Mouse (Mus musculus): ENCODE measurements around the gene Hist1h4n.
"Not testable (repeated sequence)": the region's sequence is repeated elsewhere in the genome, so short reads cannot be mapped to it uniquely, and the experiment has no call there.

Gene Hist1h4n

DNA sequence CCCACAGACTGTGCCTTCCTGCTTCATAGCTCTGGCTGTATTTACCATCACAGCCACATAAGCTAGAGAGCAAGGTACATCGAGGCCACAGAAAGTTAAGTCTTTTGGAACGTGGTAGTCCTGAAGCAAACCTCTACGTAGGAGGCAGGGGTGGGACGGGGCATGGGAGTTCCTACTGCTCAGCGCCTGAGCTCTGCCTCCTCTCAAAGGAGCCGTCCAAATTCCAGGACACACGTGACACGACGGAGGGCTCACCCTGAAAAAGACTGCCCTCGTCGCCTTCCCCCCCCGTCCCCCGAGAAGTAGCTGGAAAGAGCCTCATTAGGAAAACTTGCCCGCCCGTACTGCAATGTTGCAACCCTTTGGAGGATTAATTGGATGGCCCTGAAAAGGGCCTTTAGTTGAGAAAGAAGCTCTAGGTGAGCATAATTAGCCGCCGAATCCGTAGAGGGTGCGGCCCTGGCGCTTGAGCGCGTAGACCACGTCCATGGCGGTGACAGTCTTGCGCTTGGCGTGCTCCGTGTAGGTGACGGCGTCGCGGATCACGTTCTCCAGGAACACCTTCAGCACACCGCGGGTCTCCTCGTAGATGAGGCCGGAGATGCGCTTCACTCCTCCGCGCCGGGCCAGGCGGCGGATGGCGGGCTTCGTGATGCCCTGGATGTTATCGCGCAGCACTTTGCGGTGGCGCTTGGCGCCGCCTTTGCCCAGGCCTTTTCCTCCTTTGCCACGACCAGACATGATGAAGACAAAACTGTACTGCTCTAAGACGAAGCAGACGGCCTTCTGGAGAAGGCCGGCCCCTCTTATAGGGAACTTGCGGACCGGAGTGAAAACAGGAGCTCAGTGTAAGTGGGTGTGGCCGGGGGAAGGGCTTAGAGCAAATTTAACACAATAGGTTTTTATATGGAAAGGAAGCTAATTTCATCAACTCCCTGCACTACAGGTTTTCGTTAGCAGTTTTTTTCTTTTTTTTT is at the start of gene Hist1h4n:
Gene Hist1h4n, minus strand, starts transcription at position 779 of the 977 bp plus-strand sequence.
- CTCF ChIA-PET, result not testable (repeated sequence)
- POLR2A ChIA-PET, result interaction anchor here in 3 of 4 experiments (0.6 to 6.3 kb wide), 23 partner anchors 10 to 1755 kb away, joined by 3 to 68 read pairs (median 5); partner anchors contain the start of genes Hist1h2ak (in 3 of the 3), Hist1h2bn (in 3 of the 3), Hist1h2ag (in 2 of the 3) and Hist1h2ah (in 2 of the 3)

DNA sequence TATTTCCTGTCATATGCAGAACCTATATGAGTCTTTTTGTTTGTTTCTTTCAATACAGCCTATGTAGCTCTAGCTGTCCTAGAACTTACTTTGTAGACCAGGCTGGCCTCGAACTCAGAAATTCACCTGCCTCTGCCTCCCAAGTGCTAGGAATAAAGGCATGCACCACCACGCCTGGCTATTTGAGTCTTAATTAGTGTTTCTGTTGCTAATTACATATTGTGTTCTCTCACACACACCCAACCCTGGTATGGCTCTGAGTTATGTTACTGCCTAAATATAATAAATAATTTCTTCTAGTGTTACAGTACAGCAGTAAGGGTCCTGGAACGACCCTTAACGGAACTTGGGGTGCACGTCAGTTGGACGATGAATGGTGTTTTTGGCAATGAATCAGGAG is 48.7 kb upstream of the Hist1h4n start:
- CTCF ChIA-PET, result interaction anchor here in 2 of 4 experiments (0.6 to 1.5 kb wide), 4 partner anchors 25 to 432 kb away, joined by 3 to 4 read pairs (median 3); no protein-coding TSS in a partner anchor
- POLR2A ChIA-PET, result interaction anchor here in 3 of 4 experiments (0.6 to 3.6 kb wide), 9 partner anchors 14 to 168 kb away, joined by 3 to 14 read pairs (median 4); partner anchors contain the start of genes Hist1h2ag (in 1 of the 3) and Hist1h2bj (in 1 of the 3)

DNA sequence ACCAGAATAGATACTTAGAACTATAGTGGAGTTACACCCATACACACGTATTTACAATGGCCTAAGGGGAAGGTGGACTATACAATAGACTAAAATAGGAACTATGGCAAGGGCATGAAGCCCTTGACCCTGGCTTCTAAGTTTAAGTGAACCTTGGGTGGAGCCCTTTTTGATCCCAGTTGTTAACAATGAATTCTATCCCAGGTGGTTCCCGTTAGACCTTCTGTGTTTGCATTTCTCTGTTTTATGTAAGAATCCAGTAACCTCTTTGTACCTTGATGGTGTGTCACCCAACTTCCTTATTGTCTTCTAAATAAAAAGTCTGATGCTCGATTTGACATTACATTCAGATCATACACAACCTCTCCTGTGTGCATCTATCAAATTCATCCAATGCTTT is 33.5 kb upstream of the Hist1h4n start:
- CTCF ChIA-PET, result not testable (repeated sequence)
- POLR2A ChIA-PET, result interaction anchor here in 2 of 4 experiments (0.6 to 3.0 kb wide), 15 partner anchors 15 to 1888 kb away, joined by 3 to 11 read pairs (median 4); partner anchors contain the start of genes Hist1h2ah (in 2 of the 2), Hist1h2bk (in 2 of the 2), Hist1h2an (in 1 of the 2) and Hist1h2bj (in 1 of the 2)

DNA sequence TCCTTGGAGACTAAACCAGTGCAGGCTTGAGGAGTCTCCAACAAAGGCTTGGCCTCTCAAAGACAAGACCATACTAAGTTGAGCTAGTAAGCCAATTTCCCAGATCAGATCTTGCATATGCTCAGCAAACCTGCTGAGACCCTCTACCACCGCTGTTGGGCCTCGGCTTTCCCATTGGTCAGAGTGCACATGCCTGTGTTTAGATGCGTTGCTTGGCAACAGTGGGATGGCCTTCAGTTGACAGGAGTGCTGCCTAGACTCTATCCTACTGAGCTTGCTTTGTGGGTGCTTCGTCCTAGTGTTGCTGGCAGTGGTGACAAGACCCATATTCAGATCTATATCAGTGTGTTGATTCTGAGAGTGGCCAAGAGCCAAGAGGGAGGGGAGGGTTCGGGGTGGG is 29.6 kb upstream of the Hist1h4n start:
- ChIA-PET POLR2A (interaction anchor here in 3 of 4 experiments (0.6 to 2.3 kb wide), 20 partner anchors 11 to 1723 kb away, joined by 3 to 13 read pairs (median 4); partner anchors contain the start of genes Hist1h2ag (in 2 of the 3), Hist1h2ah (in 2 of the 3), Hist1h2bj (in 2 of the 3) and Hist1h2bk (in 1 of the 3)), CTCF (no interaction called here)

DNA sequence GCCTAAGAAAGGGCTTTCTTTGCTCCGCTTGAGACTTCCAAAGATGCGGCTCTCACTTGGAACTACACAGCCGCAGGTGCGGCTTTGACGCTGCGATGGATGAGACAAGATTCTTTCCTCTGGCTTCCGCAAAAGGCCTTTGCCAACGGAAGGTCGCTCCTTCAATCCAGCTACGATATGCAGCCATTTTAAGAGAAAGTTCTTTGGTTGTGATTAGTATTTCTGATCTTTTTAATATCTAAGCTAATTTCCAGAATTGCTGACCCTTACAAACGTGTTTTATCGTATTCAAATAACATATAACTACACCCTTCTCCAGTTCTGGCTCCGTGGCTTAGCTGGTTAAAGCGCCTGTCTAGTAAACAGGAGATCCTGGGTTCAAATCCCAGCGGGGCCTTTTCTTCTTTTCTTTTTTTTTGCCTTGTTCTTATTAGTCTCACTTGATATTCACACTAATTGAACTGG is 23.7 kb upstream of the Hist1h4n start:
- CTCF ChIA-PET, result interaction anchor here in 3 of 4 experiments (0.9 to 1.5 kb wide), 4 partner anchors 26 to 1546 kb away, joined by 3 to 9 read pairs (median 4); no protein-coding TSS in a partner anchor
- POLR2A ChIA-PET, result interaction anchor here in 3 of 4 experiments (0.7 to 3.9 kb wide), 22 partner anchors 9 to 1546 kb away, joined by 3 to 17 read pairs (median 4); partner anchors contain the start of genes Hist1h2ag (in 3 of the 3), Hist1h2bj (in 3 of the 3), Hist1h2ah (in 2 of the 3) and Hist1h2bk (in 1 of the 3)

DNA sequence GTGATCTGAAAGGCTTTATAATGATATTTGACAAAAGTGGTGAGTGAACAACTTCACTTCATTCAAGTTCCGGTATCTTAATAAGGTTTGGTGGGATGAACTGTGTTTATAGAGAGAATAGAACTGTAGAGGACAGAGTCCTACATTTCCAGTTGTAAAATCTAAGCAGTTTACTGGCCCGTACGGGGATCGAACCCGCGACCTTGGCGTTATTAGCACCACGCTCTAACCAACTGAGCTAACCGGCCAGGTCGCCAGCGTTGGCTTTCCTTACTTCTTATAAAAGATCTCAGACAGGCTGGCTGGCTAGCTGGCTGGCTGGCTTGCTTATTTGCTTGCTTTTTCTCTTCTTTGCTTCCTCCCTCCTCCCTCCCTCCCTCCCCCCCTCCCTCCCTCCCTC is 23.1 kb upstream of the Hist1h4n start:
- ChIA-PET CTCF (interaction anchor here in 3 of 4 experiments (0.9 to 1.5 kb wide), 4 partner anchors 26 to 1547 kb away, joined by 3 to 9 read pairs (median 4); no protein-coding TSS in a partner anchor), POLR2A (interaction anchor here in 3 of 4 experiments (0.7 to 3.9 kb wide), 20 partner anchors 9 to 1546 kb away, joined by 3 to 17 read pairs (median 4); partner anchors contain the start of genes Hist1h2ah (in 3 of the 3), Hist1h2bj (in 3 of the 3), Hist1h2ag (in 2 of the 3) and Hist1h2bk (in 2 of the 3))

DNA sequence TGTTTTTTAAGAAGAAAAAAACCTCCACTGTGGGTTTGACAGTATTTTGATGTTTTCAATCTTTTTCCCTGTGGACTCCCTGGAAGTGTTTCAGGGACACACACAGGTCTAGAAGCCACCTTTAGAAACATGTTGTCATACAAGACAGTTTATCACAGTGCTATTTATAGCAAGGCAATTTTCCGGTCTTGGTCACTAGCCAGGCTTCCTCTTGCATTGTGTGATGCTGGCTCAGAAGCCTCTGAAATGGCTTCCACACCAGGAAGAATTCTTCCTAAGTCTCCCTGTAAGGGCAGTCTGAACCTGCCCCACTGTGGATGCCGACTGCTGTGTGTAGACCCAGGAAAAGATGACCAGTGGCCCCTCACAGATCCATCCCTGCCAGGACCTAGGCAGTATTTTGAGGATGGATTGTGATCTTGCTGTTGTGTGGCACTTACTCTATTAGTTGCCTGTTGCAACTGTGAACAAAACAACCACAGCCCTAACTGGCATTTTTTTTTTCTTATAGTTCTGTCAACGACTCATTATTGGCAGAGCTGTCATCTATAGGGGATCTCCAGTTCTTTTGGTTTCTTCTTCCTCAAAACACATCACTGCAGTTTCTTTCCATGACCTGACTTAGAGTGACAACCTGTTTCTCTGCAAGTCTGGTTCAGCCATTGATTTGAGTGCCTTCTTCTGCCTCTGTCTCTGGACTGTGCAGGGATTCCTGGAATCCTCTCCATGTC is 20.4 kb upstream of the Hist1h4n start:
- CTCF ChIA-PET, result interaction anchor here in 1 of 4 experiments (0.6 kb wide), 1 partner anchor 170 kb away, joined by 9 read pairs; no protein-coding TSS in a partner anchor
- POLR2A ChIA-PET, result interaction anchor here in 3 of 4 experiments (0.7 to 2.8 kb wide), 6 partner anchors 14 to 1549 kb away, joined by 3 to 14 read pairs (median 3); partner anchors contain the start of genes Hist1h2ag (in 1 of the 3), Hist1h2ah (in 1 of the 3), Hist1h2bj (in 1 of the 3) and Hist1h2bk (in 1 of the 3)

DNA sequence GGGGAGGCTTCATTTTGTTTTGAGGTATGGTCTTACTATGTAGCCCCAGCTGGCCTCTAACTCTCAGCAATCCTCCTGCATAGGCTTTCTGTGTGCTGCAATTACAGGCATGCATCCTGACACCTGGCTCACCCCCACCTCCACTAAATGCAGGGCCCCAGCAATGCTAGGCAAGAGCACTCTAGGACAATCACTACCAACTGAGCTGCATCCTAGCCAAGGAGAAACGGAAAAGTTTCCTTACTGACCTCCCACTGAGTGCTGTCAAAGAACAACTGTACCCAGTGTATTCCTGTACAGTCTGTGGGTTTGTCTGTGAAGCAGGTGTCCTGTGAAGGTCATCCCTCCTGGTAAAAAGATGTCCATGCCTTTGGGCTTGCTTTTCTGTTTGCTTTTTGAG is 18.7 kb upstream of the Hist1h4n start:
- ChIA-PET CTCF (interaction anchor here in 1 of 4 experiments (0.6 kb wide), 1 partner anchor 118 kb away, joined by 4 read pairs; no protein-coding TSS in a partner anchor), POLR2A (interaction anchor here in 3 of 4 experiments (0.6 to 1.5 kb wide), 4 partner anchors 10 to 1550 kb away, joined by 3 to 5 read pairs (median 4); no protein-coding TSS in a partner anchor)

DNA sequence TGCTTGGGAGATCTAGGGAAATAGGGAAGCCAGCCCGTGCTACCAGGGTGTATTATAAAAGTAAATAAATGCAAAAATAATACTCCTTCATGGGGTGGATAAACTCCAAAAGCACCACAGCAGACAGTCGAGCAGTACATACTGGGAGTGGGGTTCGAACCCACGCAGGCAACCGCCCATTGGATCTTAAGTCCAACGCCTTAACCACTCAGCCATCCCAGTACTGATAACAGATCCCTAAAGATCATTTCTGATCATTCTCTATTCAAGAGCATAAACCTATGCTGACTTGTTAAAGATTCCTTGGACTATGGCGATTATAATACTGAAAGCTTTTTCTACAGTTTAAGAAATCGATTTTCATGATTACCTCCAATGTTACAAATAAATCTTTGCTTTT is 15.9 kb upstream of the Hist1h4n start:
- ChIA-PET POLR2A (interaction anchor here in 2 of 4 experiments (0.7 to 1.2 kb wide), 3 partner anchors 53 to 187 kb away, joined by 3 to 4 read pairs (median 4); partner anchors contain the start of genes Hist1h2ah (in 1 of the 2) and Hist1h2bk (in 1 of the 2)), CTCF (no interaction called here)

DNA sequence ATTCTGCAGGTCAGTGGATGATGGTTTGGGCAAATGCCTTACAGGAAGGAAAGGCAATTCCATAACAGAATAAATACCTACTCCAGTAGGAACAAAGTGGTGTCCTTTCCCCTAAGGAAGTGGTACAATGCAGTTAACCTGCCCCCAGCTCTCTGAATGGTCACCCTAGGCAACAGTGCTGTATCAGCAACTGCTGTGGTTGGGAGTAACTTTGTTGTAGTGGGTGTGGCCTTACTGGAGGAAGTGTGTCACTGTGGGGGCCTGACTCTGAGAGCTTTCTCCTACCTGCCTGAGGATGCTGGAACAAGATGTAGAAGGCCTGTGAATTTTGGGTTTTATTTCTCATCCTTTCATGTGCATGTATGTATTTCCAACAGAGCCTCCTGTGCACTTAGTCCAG is 14.4 kb upstream of the Hist1h4n start:
- CTCF ChIA-PET, POLR2A ChIA-PET: not testable (repeated sequence)

DNA sequence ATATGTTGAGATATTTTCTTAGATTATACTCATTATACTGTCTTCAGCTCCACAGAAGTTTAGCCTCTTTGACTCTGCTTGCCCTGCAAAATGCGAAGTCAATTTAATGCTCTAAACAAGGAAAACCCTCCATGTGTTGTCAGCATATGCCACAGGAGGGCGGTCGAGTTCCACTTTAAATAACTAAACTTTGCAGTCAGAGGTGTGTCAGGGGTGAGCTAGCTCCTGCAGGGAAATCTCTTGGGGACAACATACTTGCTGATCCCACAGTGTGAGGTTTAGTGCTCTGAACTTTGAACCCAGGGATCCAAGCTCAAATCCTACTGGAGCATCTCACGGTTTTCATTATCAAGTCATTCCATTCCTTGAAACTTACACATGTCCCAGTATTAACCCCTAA is 8.5 kb upstream of the Hist1h4n start:
- CTCF ChIA-PET, POLR2A ChIA-PET: not testable (repeated sequence)

DNA sequence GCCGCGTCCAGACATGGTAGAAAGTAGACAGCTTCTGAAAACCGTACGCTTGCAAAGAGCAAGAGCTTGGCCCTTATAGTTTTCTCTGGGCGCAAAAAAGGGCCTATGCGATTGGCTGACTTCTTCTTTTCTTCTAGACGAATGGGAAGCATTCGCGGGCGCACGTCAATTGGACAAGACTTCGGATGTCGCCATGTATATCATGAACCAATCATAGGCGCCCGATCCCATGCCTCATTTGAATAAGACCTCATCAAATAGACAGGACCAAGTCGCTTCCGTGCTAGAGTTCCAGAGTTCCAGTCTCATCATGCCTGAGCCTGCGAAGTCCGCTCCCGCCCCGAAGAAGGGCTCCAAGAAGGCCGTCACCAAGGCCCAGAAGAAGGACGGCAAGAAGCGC is 1.5 kb upstream of the Hist1h4n start, which contains the start of the genes Hist1h2ap and Hist1h2br:
Gene Hist1h2ap, minus strand, starts transcription at position 47 of the 400 bp plus-strand sequence.
Gene Hist1h2br, plus strand, starts transcription at position 283 of the 400 bp plus-strand sequence.
- POLR2A ChIA-PET, CTCF ChIA-PET: not testable (repeated sequence)

DNA sequence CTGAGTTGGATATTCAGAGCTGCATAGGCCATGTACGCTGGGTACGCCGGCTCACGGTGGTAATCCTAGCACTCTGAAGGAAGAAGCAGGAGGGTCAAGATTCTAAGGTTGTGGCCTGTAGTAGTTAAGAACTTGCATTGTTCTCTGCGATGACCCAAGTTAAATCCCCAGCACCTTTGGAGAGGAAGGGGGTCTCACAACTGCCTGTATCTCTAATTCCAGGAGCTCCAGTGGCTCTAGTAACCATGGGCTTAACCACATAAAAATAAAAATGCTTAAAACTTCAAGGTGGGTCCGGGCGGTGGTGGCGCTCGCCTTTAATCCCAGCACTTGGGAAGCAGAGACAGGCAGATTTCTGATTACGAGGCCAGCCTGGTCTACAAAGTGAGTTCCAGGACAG is 1.7 kb downstream of the Hist1h4n start:
- CTCF ChIA-PET, result no interaction called here

DNA sequence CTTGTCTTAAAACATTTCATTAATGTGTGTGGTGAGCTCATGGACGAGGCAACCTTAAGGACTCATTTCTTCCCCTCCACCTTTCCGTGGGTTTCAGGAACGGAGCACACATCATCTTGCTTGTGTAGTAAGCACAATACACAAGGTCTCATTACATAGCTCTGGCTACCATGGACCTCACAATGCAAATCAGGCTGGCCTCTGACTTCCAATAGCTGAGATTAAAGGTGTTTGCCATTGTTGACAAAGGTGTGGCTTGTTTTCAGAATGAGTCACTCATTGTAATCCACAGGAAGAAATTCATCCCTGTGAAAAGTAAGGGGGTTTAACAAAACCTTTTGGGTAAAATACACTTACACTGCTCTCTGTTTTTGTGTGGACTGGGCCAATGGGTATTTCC is 3.5 kb downstream of the Hist1h4n start:
- POLR2A ChIA-PET, result interaction anchor here (0.7 to 6.3 kb wide), 35 partner anchors 33 to 1932 kb away, joined by 3 to 68 read pairs (median 5); partner anchors contain the start of genes Hist1h2ag (in 3 of the 4), Hist1h2ah (in 3 of the 4), Hist1h2ak (in 3 of the 4) and Hist1h2an (in 3 of the 4)
- CTCF ChIA-PET, result no interaction called here

More for the DNA sequence above, 1.7 kb downstream of the Hist1h4n start:
- POLR2A ChIA-PET, result interaction anchor here in 3 of 4 experiments (0.7 to 6.3 kb wide), 19 partner anchors 9 to 1909 kb away, joined by 3 to 68 read pairs (median 5); partner anchors contain the start of genes Hist1h2an (in 3 of the 3), Hist1h2ag (in 2 of the 3), Hist1h2ah (in 2 of the 3) and Hist1h2bj (in 2 of the 3)

DNA sequence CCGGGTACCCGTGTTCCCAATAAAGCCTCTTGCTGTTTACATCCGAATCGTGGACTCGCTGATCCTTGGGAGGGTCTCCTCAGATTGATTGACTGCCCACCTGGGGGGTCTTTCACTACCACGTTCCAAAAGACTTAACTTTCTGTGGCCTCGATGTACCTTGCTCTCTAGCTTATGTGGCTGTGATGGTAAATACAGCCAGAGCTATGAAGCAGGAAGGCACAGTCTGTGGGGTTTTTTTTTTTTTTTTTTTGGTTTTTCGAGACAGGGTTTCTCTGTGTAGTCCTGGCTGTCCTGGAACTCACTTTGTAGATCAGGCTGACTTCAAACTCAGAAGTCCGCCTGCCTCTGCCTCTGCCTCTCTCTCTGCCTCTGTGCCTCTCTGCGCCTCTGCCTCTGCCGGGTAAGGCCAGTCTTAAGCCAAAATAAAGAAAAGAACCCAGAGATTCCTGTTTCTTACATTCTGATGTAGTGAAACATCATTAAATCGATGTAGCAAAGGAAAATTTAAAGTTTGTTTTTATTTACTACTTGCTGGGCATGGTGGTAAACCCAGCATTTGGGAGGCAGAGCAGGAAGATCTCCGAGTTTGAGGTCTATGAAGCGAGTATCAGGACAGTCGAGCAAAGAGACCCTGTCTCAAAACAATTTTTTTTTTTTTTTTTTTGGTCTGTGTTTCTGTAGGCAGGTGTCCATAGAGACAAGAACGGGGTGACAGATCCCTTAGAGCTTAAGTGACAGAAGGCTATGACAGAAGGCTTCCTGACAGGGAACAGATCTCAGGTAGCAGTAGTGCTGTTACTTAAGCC is 11.7 kb downstream of the Hist1h4n start:
- CTCF ChIA-PET, result not testable (repeated sequence)
- POLR2A ChIA-PET, result interaction anchor here in 3 of 4 experiments (0.6 to 4.1 kb wide), 16 partner anchors 10 to 1591 kb away, joined by 3 to 29 read pairs (median 10); partner anchors contain the start of genes Hist1h4n (in 3 of the 3), Hist1h2ag (in 2 of the 3), Hist1h2an (in 2 of the 3) and Hist1h2bj (in 2 of the 3)

DNA sequence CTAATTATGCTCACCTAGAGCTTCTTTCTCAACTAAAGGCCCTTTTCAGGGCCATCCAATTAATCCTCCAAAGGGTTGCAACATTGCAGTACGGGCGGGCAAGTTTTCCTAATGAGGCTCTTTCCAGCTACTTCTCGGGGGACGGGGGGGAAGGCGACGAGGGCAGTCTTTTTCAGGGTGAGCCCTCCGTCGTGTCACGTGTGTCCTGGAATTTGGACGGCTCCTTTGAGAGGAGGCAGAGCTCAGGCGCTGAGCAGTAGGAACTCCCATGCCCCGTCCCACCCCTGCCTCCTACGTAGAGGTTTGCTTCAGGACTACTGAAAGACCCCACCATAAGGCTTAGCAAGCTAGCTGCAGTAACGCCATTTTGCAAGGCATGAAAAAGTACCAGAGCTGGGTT is 19.9 kb downstream of the Hist1h4n start:
- POLR2A ChIA-PET, result interaction anchor here in 3 of 4 experiments (0.6 to 1.1 kb wide), 7 partner anchors 10 to 231 kb away, joined by 4 to 11 read pairs (median 4); partner anchors contain the start of genes Hist1h2ag (in 1 of the 3), Hist1h2ah (in 1 of the 3), Hist1h2bj (in 1 of the 3) and Hist1h2bk (in 1 of the 3)
- CTCF ChIA-PET, result not testable (repeated sequence)

Data from embryonic stem cell, embryonic (primary cell).